Mouse (Mus musculus) testis, adult 2 months (tissue): ENCODE measurements around the gene Ubac2.

Source experiments
- CTCF ChIP-seq: fragments of 200-500 bp; IDR thresholded peaks from 2 replicates; pipeline ENCODE4 v1.5.1; 2012; ENCODE audit warnings: low read depth, mild to moderate bottlenecking, inconsistent platforms, low read length, moderate library complexity; ENCODE audit not compliant: control insufficient read depth, insufficient read depth, insufficient replicate concordance
- POLR2A ChIP-seq: fragments of 200-500 bp; IDR thresholded peaks from 2 replicates; pipeline ENCODE4 v1.6.1; 2012; ENCODE audit warnings: low read depth, mild to moderate bottlenecking, inconsistent platforms, low read length, moderate library complexity; ENCODE audit not compliant: control insufficient read depth

- TF ChIP-seq POLR2A (no peak), CTCF (no peak)
These were observed 31.4 kb downstream of the Ubac2 start for GRCm38 (mm10) chr14:121909868-121910267.
